Mouse (Mus musculus) intestine, embryonic 16.5 days (tissue): ENCODE results near the gene Tomm7. TPM values are rescaled to one million over a fixed set of nuclear protein-coding genes. Genes with fewer than 3 reads are reported as not detected.
"Not testable (repeated sequence)": the region's sequence is repeated elsewhere in the genome, so short reads cannot be mapped to it uniquely, and the experiment has no call there.

Source experiments
- ATAC-seq: fragments of 200-750 bp; cut with Nextera tagmentation; 2 replicates; pipeline ENCODE4 v1.8.0; 2017; ENCODE audit warnings: moderate TSS enrichment, moderate library complexity
- H3K27ac ChIP-seq: fragments of 300-500 bp; sonication (generic); 2 replicates; pipeline ENCODE4 v1.5.1; 2014; ENCODE audit warnings: mild to moderate bottlenecking, low read length
- H3K27me3 ChIP-seq: fragments of 300-500 bp; sonication (generic); replicated peaks from 2 replicates; pipeline ENCODE4 v1.6.1; 2014; ENCODE audit warnings: low read length, control low read depth, mixed read lengths; ENCODE audit not compliant: control insufficient read depth, insufficient read depth
- H3K36me3 ChIP-seq: fragments of 300-500 bp; sonication (generic); 2 replicates; pipeline ENCODE4 v1.6.1; 2014; ENCODE audit warnings: low read length, control low read depth; ENCODE audit not compliant: control insufficient read depth, insufficient read depth
- H3K4me1 ChIP-seq: fragments of 300-500 bp; sonication (generic); 2 replicates; pipeline ENCODE4 v1.6.1; 2014; ENCODE audit warnings: low read length, control low read depth, mixed read lengths; ENCODE audit not compliant: control insufficient read depth, insufficient read depth
- H3K4me2 ChIP-seq: fragments of 300-500 bp; sonication (generic); 2 replicates; pipeline ENCODE4 v1.6.1; 2014; ENCODE audit warnings: low read depth, low read length, control low read depth
- H3K4me3 ChIP-seq: fragments of 300-500 bp; sonication (generic); 2 replicates; pipeline ENCODE4 v1.5.1; 2014; ENCODE audit warnings: mild to moderate bottlenecking, low read length
- H3K9ac ChIP-seq: fragments of 300-500 bp; sonication (generic); 2 replicates; pipeline ENCODE4 v1.6.1; 2014; ENCODE audit warnings: low read depth, low read length
- H3K9me3 ChIP-seq: fragments of 300-500 bp; sonication (generic); 2 replicates; pipeline ENCODE4 v1.6.1; 2016; ENCODE audit warnings: low read length, control low read depth; ENCODE audit not compliant: control insufficient read depth
- WGBS: fragments of 180-500 bp; shearing (Covaris S2); extraction: QIAGEN DNeasy Blood & Tissue Kit; methylation state at CpG from one replicate; pipeline ENCODE4 v1.1.7; 2014; 5-methylcytosine and 5-hydroxymethylcytosine counted together
- polyA plus RNA-seq: library from polyadenylated mRNA; unstranded; fragments of >200 nt; fragmentation: Nextera tagmentation; extraction: Ambion mirVana; gene quantifications from 2 replicates; pipeline ENCODE4 v1.2.1, GENCODE M21; 2015

Gene Tomm7
- polyA plus RNA-seq, 1 experiment from 2014 or later, result 123 TPM

DNA sequence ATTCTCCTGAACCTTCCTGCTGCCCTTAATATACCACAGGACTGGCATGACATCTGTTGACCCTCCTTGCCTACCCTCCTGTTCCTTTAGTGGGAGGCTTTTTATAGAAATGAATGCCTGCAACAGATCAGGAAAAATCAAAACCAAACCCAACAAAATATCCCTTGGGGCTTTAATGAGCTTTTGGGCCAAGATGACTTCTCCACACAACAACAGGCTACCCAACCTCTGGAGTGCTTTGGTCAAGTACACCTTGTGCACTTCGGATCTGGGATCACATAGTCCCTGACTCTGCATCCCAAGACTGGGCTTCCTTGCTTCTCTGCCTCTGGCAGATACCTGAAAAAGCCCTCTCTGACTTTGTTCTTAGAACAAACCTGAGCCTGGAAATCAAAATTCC is 12.2 kb upstream of the Tomm7 start:
- Histone ChIP-seq H3K9me3 (no peaks in the 10 kb centered on the region), H3K4me2 (no peak overlapping the region), H3K27ac (no peak overlapping the region), H3K4me3 (no peak overlapping the region), H3K27me3 (no peaks in the 10 kb centered on the region), H3K4me1 (peaks cover 3% of the 10 kb centered on the region; the same call in 1 of the 2 replicates), H3K36me3 (peaks cover 21% of the 10 kb centered on the region), H3K9ac (no peak overlapping the region)
- WGBS, result 90% methylated on average over 1 of the region's 1 CpGs
- no peak for ATAC-seq

DNA sequence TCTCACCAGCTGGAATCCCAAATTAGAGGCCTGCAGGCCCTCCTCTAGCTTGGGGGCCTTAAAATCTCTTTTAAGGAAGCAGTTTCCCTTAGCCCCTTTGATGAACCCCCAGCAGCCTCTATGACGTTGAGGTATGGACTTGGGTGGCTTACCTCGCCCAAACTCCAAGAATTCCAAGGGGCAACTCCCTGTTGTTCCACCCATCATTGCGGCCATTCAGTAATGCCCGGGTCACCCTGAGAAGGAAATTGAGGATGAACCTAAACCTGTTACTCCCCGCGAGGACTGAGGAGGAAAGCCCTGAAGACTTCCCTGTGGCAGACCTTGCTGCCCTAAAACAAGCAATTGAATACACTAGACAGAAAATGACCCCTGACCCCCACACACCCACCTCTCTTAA is 11.5 kb upstream of the Tomm7 start:
- 81% methylated on average over 6 of the region's 6 CpGs for WGBS
- Histone ChIP-seq H3K4me1 (peaks cover 3% of the 10 kb centered on the region; the same call in 1 of the 2 replicates), H3K36me3 (peaks cover 21% of the 10 kb centered on the region), H3K9ac (no peak overlapping the region), H3K27ac (no peak overlapping the region), H3K4me3 (no peak overlapping the region), H3K9me3 (no peaks in the 10 kb centered on the region), H3K27me3 (no peaks in the 10 kb centered on the region), H3K4me2 (no peak overlapping the region)
- ATAC-seq, result no peak

GRCm38 (mm10) chr5:23852916-23853315 is 9.0 kb upstream of the Tomm7 start:
- not testable (repeated sequence) for ATAC-seq, H3K4me3 ChIP-seq, H3K9me3 ChIP-seq, H3K4me1 ChIP-seq, H3K27me3 ChIP-seq, H3K27ac ChIP-seq, H3K9ac ChIP-seq, H3K4me2 ChIP-seq
- H3K36me3 ChIP-seq, result peaks cover 17% of the 10 kb centered on the region
- WGBS, result 98% methylated on average over 1 of the region's 1 CpGs

DNA sequence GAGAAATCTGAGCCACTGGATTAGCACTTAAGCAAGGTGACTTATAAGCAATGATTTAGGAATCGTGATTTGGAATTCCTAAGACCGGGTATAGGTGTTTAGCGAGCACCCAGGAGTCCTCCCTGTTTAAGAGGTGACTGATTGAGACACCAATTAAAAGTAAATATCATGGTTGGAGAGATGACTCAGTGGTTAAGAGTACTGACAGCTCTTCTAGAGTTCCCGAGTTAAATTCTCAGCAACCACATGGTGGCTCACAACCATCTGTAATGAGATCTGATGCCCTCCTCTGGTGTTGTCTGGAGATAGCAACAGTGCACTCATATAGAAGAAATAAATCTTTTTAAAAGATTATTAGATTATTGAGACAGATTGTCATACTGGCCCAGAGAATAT is 7.2 kb upstream of the Tomm7 start:
- not testable (repeated sequence) for H3K9me3 ChIP-seq, ATAC-seq, H3K4me1 ChIP-seq, H3K27me3 ChIP-seq
- peaks cover 13% of the 10 kb centered on the region for H3K36me3 ChIP-seq
- H3K4me2 ChIP-seq, result peak overlapping the region; percentile 66
- peak overlapping the region; percentile 92 for H3K9ac ChIP-seq
- H3K27ac ChIP-seq, result peak overlapping the region; percentile 70
- peak overlapping the region; percentile 74 for H3K4me3 ChIP-seq
- WGBS, result 6% methylated on average over 4 of the region's 4 CpGs

DNA sequence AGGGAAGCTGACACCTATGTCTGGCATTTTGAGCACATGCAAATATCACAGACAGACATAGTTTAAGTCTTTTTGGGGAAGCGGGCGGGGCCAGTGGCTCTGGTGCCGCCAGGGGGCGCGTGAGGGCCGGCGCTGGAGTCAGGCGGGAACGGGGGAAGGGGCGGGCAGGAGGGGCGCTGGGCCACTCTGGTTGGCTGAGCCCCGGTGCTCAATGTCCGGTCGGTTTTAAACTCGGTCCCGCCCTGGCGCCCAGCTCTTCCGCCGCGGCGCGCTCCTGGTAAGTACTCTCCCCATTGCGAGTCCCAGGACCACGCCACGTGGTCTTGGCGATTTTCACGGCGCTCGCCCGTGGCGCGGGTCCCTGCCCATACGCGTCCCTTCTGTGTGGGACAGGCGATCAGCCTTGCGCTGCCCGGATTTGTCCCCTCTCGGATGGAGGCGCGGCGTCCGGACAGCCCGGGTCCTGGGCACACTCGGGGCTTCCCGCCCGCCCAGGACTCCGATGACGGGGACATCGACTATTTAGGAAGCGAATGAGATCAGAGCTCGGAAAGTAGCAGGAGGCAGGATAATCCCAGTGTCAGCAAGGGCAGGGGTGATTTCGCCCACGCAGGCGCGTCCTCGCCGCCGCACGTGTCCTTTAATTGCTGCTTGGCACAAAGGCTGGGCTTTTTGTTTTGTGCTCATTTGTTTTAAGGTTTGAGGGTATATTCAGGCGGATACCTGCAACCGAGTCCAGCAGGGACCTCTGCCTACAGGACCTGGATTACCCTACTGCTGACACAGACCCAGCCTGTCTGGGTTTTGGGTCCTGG is 6.6 kb upstream of the Tomm7 start:
- peaks cover 9% of the 10 kb centered on the region for H3K36me3 ChIP-seq
- under 1% methylated on average over 58 of the region's 61 CpGs for WGBS
- no peaks in the 10 kb centered on the region for H3K9me3 ChIP-seq
- H3K4me3 ChIP-seq, result peak overlapping the region; percentile 74
- H3K27me3 ChIP-seq, result no peaks in the 10 kb centered on the region
- H3K4me1 ChIP-seq, result peaks cover 3% of the 10 kb centered on the region; the same call in 1 of the 2 replicates
- H3K4me2 ChIP-seq, result peak overlapping the region; percentile 66
- peak overlapping the region; percentile 70 for H3K27ac ChIP-seq
- peak; percentile 99 for ATAC-seq
- peak overlapping the region; percentile 92 for H3K9ac ChIP-seq

DNA sequence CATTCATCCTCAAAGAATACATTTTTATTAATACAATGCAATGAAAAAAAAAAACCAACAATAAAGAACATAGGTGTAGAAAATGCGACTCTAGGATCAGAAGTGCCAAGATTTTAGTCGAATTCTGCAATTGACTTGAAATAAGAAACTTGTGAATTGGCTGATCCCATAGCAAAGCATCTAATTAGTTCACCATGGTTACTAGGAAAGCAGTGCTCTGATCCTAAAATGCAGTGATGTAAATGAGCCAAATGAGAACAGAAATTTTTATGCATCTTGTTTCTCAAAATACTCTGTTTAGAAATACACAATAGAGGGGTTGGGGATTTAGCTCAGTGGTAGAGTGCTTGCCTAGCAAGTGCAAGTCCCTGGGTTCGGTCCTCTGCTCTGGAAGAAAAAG is 1.2 kb upstream of the Tomm7 start:
- no peaks in the 10 kb centered on the region for H3K9me3 ChIP-seq
- H3K9ac ChIP-seq, result no peak overlapping the region
- no peaks in the 10 kb centered on the region for H3K27me3 ChIP-seq
- H3K4me2 ChIP-seq, result no peak overlapping the region
- no peak overlapping the region for H3K4me3 ChIP-seq
- H3K4me1 ChIP-seq, result peaks cover 9% of the 10 kb centered on the region
- 92% methylated on average over 3 of the region's 3 CpGs for WGBS
- no peaks in the 10 kb centered on the region for H3K36me3 ChIP-seq
- H3K27ac ChIP-seq, result no peak overlapping the region
- no peak for ATAC-seq

DNA sequence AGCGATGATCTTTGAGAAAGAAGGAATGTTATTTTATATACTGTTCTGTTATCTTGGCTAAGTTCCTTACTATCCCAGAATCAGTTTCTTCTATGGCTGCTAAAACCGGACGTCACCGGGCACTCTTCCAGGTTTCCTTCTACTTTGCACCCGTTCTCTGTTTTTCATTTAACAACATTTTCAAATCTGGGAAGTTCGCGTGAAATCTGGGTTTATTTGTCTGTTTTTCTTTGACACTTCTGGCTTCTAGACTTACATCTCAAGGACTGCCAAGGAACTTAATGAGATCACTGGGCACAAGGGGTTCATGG is 525 bp upstream of the Tomm7 start:
- Histone ChIP-seq H3K27me3 (no peaks in the 10 kb centered on the region), H3K9ac (peak overlapping the region; percentile 67), H3K36me3 (no peaks in the 10 kb centered on the region), H3K4me1 (peaks cover 9% of the 10 kb centered on the region), H3K27ac (peak overlapping the region; percentile 68), H3K4me3 (peak overlapping the region; percentile 66), H3K4me2 (peak overlapping the region; percentile 58), H3K9me3 (no peaks in the 10 kb centered on the region)
- 23% methylated on average over 7 of the region's 7 CpGs for WGBS
- peak; percentile 21 for ATAC-seq

DNA sequence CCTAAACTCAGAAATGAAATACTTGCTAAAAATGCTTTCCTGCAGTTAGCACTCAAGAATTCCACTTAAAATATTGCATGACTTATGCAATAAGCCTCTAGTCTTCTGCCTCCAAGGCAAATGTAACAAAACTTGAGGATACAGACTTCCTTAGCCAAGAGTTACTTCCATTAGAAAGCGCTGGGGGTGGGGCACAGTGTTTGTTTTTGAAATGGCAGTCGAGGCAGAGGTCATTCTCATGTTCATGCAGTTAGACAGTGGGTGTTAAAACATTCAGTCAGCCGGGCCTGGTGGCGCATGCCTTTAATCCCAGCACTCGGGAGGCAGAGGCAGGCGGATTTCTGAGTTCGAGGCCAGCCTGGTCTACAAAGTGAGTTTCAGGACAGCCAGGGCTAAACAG is 5.8 kb downstream of the Tomm7 start:
- Histone ChIP-seq H3K4me1 (peaks cover 7% of the 10 kb centered on the region), H3K9ac (no peak overlapping the region), H3K9me3 (no peaks in the 10 kb centered on the region), H3K4me2 (no peak overlapping the region), H3K27me3 (no peaks in the 10 kb centered on the region), H3K27ac (no peak overlapping the region), H3K4me3 (no peak overlapping the region), H3K36me3 (no peaks in the 10 kb centered on the region)
- no peak for ATAC-seq
- WGBS, result 89% methylated on average over 7 of the region's 7 CpGs

- not testable (repeated sequence) for H3K9ac ChIP-seq, H3K4me3 ChIP-seq, H3K9me3 ChIP-seq, ATAC-seq, H3K36me3 ChIP-seq, H3K27me3 ChIP-seq, H3K27ac ChIP-seq, H3K4me2 ChIP-seq, H3K4me1 ChIP-seq
- WGBS, result 67% methylated on average over 1 of the region's 1 CpGs
Measured at GRCm38 (mm10) chr5:23835691-23836090, 8.3 kb downstream of the Tomm7 start.
